Mouse (Mus musculus): ENCODE measurements around the gene Ppp1r2.

DNA sequence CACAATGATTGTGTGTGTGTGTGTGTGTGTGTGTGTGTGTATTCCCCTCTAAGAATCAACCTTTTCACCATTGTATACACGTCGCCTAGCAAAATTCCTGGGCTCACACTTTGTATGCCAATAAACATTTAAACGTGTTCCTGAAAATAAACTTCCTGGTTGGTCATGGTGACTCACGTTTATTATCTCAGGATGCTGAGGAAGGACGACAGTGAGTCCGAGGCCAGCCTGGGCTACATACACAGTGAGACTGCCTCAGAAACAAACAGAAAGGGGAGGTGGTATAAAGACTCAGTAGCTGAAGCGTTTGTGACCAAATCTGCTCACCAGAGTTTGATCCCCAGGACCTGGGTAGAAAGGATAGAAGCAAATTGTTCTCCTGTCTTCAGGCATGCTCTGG, 27.6 kb downstream of the Ppp1r2 start:
- TF ChIP-seq EP300 (IDR thresholded peaks at IDR 0.05) (no peak), CTCF (IDR thresholded peaks at IDR 0.05) (no peak)

Data from lung, postnatal 0 days (tissue).